Mouse (Mus musculus) brain, embryonic 14.5 days (tissue): ENCODE measurements around the gene Efcab2.
"Not testable (repeated sequence)": the region's sequence is repeated elsewhere in the genome, so short reads cannot be mapped to it uniquely, and the experiment has no call there.

Experiments used
- CTCF ChIP-seq: fragments of 200-500 bp; IDR thresholded peaks from 2 replicates; pipeline ENCODE4 v1.5.1; 2012; ENCODE audit warnings: inconsistent platforms, mild to moderate bottlenecking, moderate library complexity, borderline replicate concordance; ENCODE audit not compliant: insufficient read depth, insufficient read length; ENCODE audit errors: extremely low read depth
- POLR2A ChIP-seq: fragments of 200-500 bp; IDR thresholded peaks from 2 replicates; pipeline ENCODE4 v1.6.1; 2012; ENCODE audit warnings: mild to moderate bottlenecking, inconsistent platforms, borderline replicate concordance; ENCODE audit not compliant: poor library complexity, insufficient read depth, insufficient read length, severe bottlenecking; ENCODE audit errors: extremely low read depth

GRCm38 (mm10) chr1:178413367-178413766, 7.5 kb downstream of the Efcab2 start:
- not testable (repeated sequence) for TF ChIP-seq CTCF, POLR2A
